Mouse (Mus musculus): ENCODE data around the gene Zfy2. TPM values are rescaled to one million over a fixed set of nuclear protein-coding genes. Genes with fewer than 3 reads are reported as not detected.

Gene Zfy2
- polyA plus RNA-seq (2014; fragmentation: Nextera tagmentation; extraction: Ambion mirVana) = not detected in 2 replicates

GRCm38 (mm10) chrY:2170309-2170708 lies at the start of gene Zfy2:
Gene Zfy2 (minus strand): TSS chrY:2170409.
- no peak within 1 kb of the TSS for H3K4me3 ChIP-seq (ENCODE audit: low read length)
- H3K9ac ChIP-seq (ENCODE audit: low read depth, low read length) = no peak within 1 kb of the TSS
- no peaks in the 10 kb centered on the region for H3K27me3 ChIP-seq (ENCODE audit: control insufficient read depth, insufficient read depth, low read length)
- H3K9me3 ChIP-seq (ENCODE audit: control insufficient read depth, low read length) = no peaks in the 10 kb centered on the region
- ATAC-seq (ENCODE audit: low FRiP score, low TSS enrichment) = no peak
- no peaks in the 10 kb centered on the region for H3K36me3 ChIP-seq (ENCODE audit: control insufficient read depth, insufficient read depth, low read length)
- H3K4me1 ChIP-seq (ENCODE audit: control insufficient read depth, insufficient read depth, low read length) = no peaks in the 10 kb centered on the region
- H3K27ac ChIP-seq (ENCODE audit: low read depth, low read length) = no peak within 1 kb of the TSS
- no peak within 1 kb of the TSS for H3K4me2 ChIP-seq (replicated peaks; ENCODE audit: low read depth, low read length)
- WGBS = no CpG with 5 or more reads among the region's 2 CpGs

Measured in kidney, embryonic 14.5 days (tissue).